Mouse (Mus musculus): Measurements from ENCODE around the gene Zfp354b. TPM values are rescaled to one million over a fixed set of nuclear protein-coding genes. Genes with fewer than 3 reads are reported as not detected.

Gene Zfp354b
- total RNA-seq, 2 experiments from 2014 or later = 6.1 to 7.6 TPM

- intact Hi-C loops (cut with DNase I) = no loop called here
These were observed 44.5 kb downstream of the Zfp354b start for GRCm38 (mm10) chr11:50886933-50887293.

GRCm38 (mm10) chr11:50886231-50886932, 45.1 kb downstream of the Zfp354b start:
- peak; percentile 15 for DNase-seq
- intact Hi-C loops (cut with DNase I) = no loop called here

More at GRCm38 (mm10) chr11:50886933-50887293, 44.5 kb downstream of the Zfp354b start:
- DNase-seq = no peak

GRCm38 (mm10) chr11:50883756-50884155, 47.7 kb downstream of the Zfp354b start:
- DNase-seq = no peak
- intact Hi-C loops (cut with DNase I) = no loop called here

- intact Hi-C loops (cut with DNase I) = no loop called here
- no peak for DNase-seq
These were observed 52.8 kb downstream of the Zfp354b start for GRCm38 (mm10) chr11:50878641-50879040.

Other genes with a start within 250 kb of the Zfp354b start
- 10 to 100 TPM; 88.7 to 90.6 TPM for gene Zfp354c, start 103.9 kb downstream of the Zfp354b start, total RNA-seq (2021)
- 1 to 10 TPM; 4.1 to 4.4 TPM for gene Zfp879, start 90.1 kb downstream of the Zfp354b start, total RNA-seq (2021)
- not detected for gene Grm6, start 80.9 kb downstream of the Zfp354b start, total RNA-seq (2021)
- 1 to 10 TPM; 6.9 to 8.4 TPM for gene Zfp454, start 44.0 kb downstream of the Zfp354b start, total RNA-seq (2021)
- 10 to 100 TPM; 33.7 to 39.2 TPM for gene Zfp2, start 15.5 kb downstream of the Zfp354b start, total RNA-seq (2021)
- not detected for gene 4933414I15Rik, start 12.1 kb upstream of the Zfp354b start, total RNA-seq (2021)
- not detected for gene Prop1, start 22.1 kb upstream of the Zfp354b start, total RNA-seq (2021)
- gene Olfr1378, start 34.9 kb upstream of the Zfp354b start, total RNA-seq (2021) = not detected
- not detected for gene Olfr1377, start 50.3 kb upstream of the Zfp354b start, total RNA-seq (2021)
- gene Olfr51, start 72.0 kb upstream of the Zfp354b start, total RNA-seq (2021) = not detected
- gene Olfr54, start 82.6 kb upstream of the Zfp354b start, total RNA-seq (2021) = not detected
- gene Olfr1375, start 116.5 kb upstream of the Zfp354b start, total RNA-seq (2021) = not detected
- gene Zfp354a, start 127.6 kb upstream of the Zfp354b start, total RNA-seq (2021) = 10 to 100 TPM; 11.1 to 11.2 TPM